Mouse (Mus musculus) erythroblast, embryonic 14.5 days (primary cell): ENCODE results near the gene Ablim2. TPM values are rescaled to one million over a fixed set of nuclear protein-coding genes. Genes with fewer than 3 reads are reported as not detected.
A peak's percentile ranks its signal among the peaks of the same experiment; 100 is the strongest.

Experiments used
- H3K27me3 ChIP-seq: 2 replicates; pipeline ENCODE4 v1.6.1; 2012; ENCODE audit warnings: inconsistent platforms; ENCODE audit not compliant: control insufficient read depth
- H3K36me3 ChIP-seq: 2 replicates; pipeline ENCODE4 v1.6.1; 2012; ENCODE audit warnings: mild to moderate bottlenecking, inconsistent platforms; ENCODE audit not compliant: control insufficient read depth
- H3K4me1 ChIP-seq: 2 replicates; pipeline ENCODE4 v1.6.1; 2012; ENCODE audit warnings: inconsistent platforms; ENCODE audit not compliant: control insufficient read depth
- H3K4me3 ChIP-seq: replicated peaks from 2 replicates; pipeline ENCODE3; 2012; ENCODE audit warnings: moderate library complexity, mild to moderate bottlenecking, inconsistent platforms
- H3K9me3 ChIP-seq: 2 replicates; pipeline ENCODE4 v1.6.1; 2012; ENCODE audit warnings: low read length, inconsistent platforms, mixed read lengths; ENCODE audit not compliant: control insufficient read depth
- GATA1 ChIP-seq: IDR thresholded peaks from 2 replicates; pipeline ENCODE4 v1.6.1; 2012; ENCODE audit warnings: low read length, inconsistent platforms, mixed read lengths
- TAL1 ChIP-seq: IDR thresholded peaks from 3 replicates; pipeline ENCODE4 v1.6.1; 2012; ENCODE audit warnings: low read length, inconsistent platforms, mixed read lengths
- polyA plus RNA-seq: library from polyadenylated mRNA; stranded (reverse); fragments of >175 nt; gene quantifications from 2 replicates; pipeline ENCODE4 v1.2.3, GENCODE M21; 2012

Ablim2 gene
- polyA plus RNA-seq, 1 experiment, result not detected

DNA sequence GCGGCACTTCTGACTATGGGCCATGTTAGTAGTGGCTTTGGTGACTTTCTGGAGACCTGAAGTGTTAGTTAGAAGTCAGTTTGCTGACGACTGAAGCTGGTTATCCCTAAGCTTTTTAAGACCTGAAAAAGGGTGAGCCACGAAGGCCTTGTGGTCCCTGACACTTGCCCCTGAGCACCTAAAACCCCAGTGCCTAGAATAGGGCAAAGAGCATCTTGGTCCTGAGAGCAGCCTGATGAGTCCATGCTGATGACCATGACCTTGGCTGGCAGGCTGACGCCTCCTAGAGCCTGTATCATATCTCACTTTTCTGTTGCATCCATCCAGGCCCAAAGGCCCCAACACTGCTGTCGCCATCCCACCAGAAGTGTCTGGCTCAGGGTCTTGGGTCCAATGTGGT lies 12.3 kb upstream of the Ablim2 start:
- Histone ChIP-seq H3K9me3 (no peaks in the 10 kb centered on the region), H3K27me3 (no peaks in the 10 kb centered on the region; the same call in 1 of the 2 replicates), H3K4me1 (no peaks in the 10 kb centered on the region), H3K4me3 (no peak overlapping the region), H3K36me3 (no peaks in the 10 kb centered on the region)
- no peak for TF ChIP-seq TAL1
- no peak for TF ChIP-seq GATA1

DNA sequence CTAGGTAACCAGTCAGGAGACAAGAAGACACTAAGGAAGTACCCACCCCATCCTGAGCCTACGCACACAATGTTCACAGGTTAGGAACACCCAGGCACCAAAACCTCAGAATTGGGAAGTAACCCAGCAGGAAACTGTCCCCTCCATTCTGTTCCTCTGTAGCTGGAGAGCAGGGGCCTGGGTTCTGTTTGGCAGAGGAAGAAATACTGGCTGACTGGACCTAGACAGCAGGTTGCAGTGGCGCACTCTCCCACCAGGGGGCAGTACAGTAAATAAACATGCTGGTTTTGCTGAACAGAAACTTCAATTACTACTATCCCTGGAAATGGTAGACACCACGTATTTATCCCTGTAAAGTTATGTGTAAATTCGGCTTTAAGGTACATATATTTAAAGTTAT lies 10.8 kb upstream of the Ablim2 start:
- TF ChIP-seq GATA1, result no peak

DNA sequence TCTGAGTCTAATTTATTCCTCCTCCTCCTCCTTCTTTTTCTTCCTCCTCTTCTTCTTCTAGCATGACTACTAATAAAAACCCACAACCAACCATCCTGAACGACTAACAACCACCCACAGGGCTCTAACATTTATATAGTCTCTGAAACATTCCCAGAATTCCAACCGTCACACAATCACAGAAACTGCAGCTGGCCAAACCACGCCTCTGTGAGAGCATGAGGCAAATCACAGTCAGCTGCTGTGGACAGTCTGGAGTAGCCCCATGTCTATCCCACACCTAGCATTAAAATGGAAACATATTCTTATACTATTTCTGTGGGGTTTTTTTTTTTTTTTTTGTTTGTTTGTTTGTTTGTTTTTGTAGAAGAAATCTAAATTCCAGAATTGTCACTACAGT lies 8.3 kb upstream of the Ablim2 start:
- TF ChIP-seq GATA1, result no peak
- TF ChIP-seq TAL1, result no peak
- Histone ChIP-seq H3K4me1 (no peaks in the 10 kb centered on the region), H3K27me3 (no peaks in the 10 kb centered on the region), H3K4me3 (no peak overlapping the region), H3K36me3 (no peaks in the 10 kb centered on the region), H3K9me3 (no peaks in the 10 kb centered on the region)

More for the DNA sequence above, 10.8 kb upstream of the Ablim2 start:
- Histone ChIP-seq H3K27me3 (no peaks in the 10 kb centered on the region), H3K4me3 (no peak overlapping the region), H3K36me3 (no peaks in the 10 kb centered on the region), H3K4me1 (no peaks in the 10 kb centered on the region), H3K9me3 (no peaks in the 10 kb centered on the region)

- H3K9me3 ChIP-seq, result no peaks in the 10 kb centered on the region
- no peaks in the 10 kb centered on the region for H3K4me1 ChIP-seq
- TF ChIP-seq TAL1, result no peak
- no peak for TF ChIP-seq GATA1
- no peaks in the 10 kb centered on the region for H3K36me3 ChIP-seq
- H3K27me3 ChIP-seq, result no peaks in the 10 kb centered on the region
- H3K4me3 ChIP-seq, result no peak overlapping the region
These were observed 7.7 kb upstream of the Ablim2 start for GRCm38 (mm10) chr5:35750026-35750425.

DNA sequence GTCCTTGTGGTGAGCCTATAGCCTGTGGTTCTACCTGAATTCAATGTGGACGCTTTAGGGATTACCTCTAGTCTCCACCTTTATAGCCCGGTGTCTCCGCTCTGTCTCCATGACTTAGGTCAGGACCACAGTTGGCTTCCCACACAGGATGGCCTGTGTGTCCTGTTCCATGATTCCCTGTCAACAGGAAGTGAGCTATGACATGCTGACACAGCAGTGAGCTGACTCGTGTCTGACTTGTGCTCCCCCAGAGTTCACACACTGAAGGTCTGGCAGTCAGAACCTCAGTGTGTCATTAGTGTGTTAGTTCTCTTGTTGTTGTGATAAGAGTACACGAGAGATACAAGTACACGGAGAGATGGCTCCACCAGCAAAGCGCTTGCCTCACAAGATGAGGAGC lies 6.7 kb upstream of the Ablim2 start:
- no peaks in the 10 kb centered on the region for H3K9me3 ChIP-seq
- no peaks in the 10 kb centered on the region; the same call in 1 of the 2 replicates for H3K27me3 ChIP-seq
- no peak overlapping the region for H3K4me3 ChIP-seq
- H3K36me3 ChIP-seq, result no peaks in the 10 kb centered on the region
- TF ChIP-seq TAL1 (no peak), GATA1 (no peak)
- no peaks in the 10 kb centered on the region for H3K4me1 ChIP-seq

DNA sequence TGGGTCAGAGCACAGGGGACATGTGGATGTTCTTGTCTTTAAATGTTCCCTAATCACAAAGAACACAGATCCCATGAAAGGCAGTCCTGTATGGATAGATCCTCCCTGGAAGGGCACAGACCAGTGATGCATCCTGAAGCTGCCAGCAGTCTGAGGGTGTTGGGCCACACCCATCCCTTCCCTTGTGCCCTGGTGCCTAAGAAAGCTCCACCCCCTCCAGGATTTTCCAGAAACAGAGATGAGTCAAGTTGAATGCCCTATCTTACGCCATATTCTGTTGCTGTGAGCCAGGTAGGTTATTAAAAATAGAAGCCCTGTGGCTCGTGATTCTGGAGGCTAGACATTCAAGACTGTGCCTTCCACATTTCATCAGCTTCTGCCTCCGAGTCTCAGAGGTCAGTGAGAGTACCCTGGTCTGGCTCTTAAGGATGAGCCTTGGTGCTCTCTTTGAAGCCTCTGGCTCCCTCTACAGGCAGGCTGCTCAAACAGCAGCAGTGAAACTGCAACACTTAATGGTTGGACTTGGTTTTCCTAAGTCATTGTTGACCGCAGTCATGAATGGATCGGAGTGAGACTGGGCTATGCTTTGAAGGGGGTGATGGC lies 2.4 kb upstream of the Ablim2 start:
- H3K27me3 ChIP-seq, result peaks cover 37% of the 10 kb centered on the region
- H3K9me3 ChIP-seq, result no peaks in the 10 kb centered on the region
- no peaks in the 10 kb centered on the region for H3K36me3 ChIP-seq
- H3K4me1 ChIP-seq, result peaks cover 15% of the 10 kb centered on the region
- TF ChIP-seq GATA1 (no peak), TAL1 (no peak)
- H3K4me3 ChIP-seq, result no peak overlapping the region

DNA sequence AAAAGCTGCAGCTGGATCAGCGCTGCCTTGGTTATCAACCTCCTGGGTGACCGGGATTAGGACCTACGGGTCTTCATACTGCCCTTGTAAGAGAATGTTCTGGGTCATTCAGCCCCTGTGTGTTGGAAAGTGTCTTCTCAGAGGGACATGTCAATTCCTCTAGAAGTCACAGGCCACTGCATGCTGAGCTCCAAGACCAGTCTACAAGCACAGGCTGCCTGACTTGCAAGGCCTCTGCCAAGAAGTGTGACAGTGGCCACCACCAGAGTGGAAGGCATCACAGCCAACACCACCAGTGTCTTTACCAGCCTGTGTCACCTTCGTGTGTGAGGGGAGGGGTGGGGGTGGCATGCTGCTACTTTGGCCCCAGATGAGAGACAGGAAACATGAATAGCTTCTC lies 1.7 kb upstream of the Ablim2 start:
- peaks cover 15% of the 10 kb centered on the region for H3K4me1 ChIP-seq
- H3K9me3 ChIP-seq, result no peaks in the 10 kb centered on the region
- H3K4me3 ChIP-seq, result no peak overlapping the region
- no peaks in the 10 kb centered on the region for H3K36me3 ChIP-seq
- peaks cover 40% of the 10 kb centered on the region for H3K27me3 ChIP-seq
- TF ChIP-seq TAL1 (no peak), GATA1 (no peak)

GRCm38 (mm10) chr5:35756997-35757638 lies 562 bp upstream of the Ablim2 start:
- H3K27me3 ChIP-seq, result peaks cover 41% of the 10 kb centered on the region

DNA sequence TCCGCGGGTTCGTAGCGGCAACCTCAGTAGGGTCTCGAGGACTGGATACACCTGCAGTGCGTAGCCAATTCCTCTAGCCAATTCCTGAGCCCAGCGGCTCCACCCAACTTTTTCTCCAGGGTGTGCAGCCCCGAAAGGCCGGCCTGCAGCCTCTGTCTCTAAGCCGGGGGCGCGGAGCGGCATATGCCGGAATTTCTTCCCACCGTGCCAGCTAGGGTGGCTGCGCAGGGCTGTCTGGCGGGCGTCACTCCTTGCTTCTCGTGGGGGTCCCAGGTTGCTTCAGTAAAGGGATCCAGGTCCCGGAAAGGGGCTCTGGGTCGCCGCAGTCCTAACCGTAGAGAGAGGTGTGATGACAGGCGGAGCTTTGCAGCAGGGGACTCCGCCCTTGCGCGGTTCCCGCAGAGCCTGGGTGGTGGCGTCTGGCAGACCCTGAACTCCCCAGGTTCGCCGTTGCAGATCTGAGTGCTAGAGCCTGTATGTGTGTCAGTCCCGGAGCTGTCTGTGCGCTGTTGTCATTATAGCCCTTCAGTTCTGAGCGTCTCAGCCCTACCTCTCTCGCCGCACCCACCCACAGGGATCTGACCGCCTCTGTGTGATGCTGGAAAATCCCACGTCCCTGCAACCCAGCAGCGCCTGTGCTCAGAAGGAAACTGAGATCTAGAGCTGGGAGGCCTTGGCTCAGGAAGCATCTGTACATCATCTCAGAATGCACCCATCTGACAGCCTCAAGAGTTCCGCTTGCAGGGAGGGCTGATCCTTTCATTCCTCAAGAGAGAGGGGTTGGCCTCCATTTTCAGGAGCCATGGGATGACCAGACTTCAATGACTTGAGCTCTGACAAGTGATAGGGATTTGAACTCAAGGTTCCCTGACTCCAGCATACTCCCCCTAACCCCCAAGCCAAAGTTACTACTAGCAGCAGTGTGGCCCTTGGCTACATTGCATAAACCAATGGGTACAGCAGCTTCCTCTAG lies 687 bp downstream of the Ablim2 start:
- TF ChIP-seq TAL1 (no peak), GATA1 (no peak)
- Histone ChIP-seq H3K27me3 (peaks cover 41% of the 10 kb centered on the region), H3K4me1 (peaks cover 15% of the 10 kb centered on the region), H3K36me3 (no peaks in the 10 kb centered on the region), H3K9me3 (no peaks in the 10 kb centered on the region), H3K4me3 (peak overlapping the region; percentile 51)

More at GRCm38 (mm10) chr5:35756997-35757638, 562 bp upstream of the Ablim2 start:
- peak overlapping the region; percentile 51 for H3K4me3 ChIP-seq
- H3K4me1 ChIP-seq, result peaks cover 15% of the 10 kb centered on the region
- no peaks in the 10 kb centered on the region for H3K36me3 ChIP-seq
- H3K9me3 ChIP-seq, result no peaks in the 10 kb centered on the region
- TF ChIP-seq TAL1 (no peak), GATA1 (no peak)
